Mouse (Mus musculus): ENCODE measurements around the gene Ttc28. TPM values are rescaled to one million over a fixed set of nuclear protein-coding genes. Genes with fewer than 3 reads are reported as not detected.

Ttc28 gene
- polyA plus RNA-seq, 1 experiment from 2014 or later, result 3.5 TPM

DNA sequence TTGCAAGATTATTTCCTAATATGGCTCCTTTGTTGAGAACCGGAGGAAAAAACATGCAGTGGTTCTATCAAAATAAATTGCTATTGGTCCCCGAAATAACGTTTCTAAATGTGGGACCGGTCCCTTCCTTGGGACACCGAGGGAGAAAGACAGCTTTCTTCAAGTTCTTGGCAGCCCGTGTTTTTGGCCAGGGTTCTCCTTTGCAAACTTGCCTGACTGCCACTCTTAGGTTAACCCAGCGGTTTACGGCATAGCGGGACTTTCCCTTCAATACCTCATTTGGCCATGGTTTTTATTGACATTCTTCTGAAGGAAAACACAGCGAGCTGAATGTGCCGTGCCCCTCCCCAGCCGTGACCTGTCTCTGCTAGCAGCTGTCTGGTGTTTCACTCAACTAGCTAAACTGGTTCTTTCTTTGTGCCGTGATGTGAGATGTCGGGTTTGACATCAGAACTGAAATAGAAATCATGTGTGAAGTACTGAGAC is 100.3 kb downstream of the Ttc28 start:
- under 1% methylated on average over 14 of the region's 14 CpGs for WGBS
- peak overlapping the region; percentile 83 for H3K9ac ChIP-seq (ENCODE audit: low read length)
- H3K27me3 ChIP-seq (ENCODE audit: control insufficient read depth, insufficient read depth, low read length), result no peaks in the 10 kb centered on the region
- TF ChIP-seq EP300 (optimal IDR thresholded peaks at IDR 0.05) (peak; percentile 50), CTCF (IDR thresholded peaks at IDR 0.05; ENCODE audit: low read depth) (no peak)
- H3K4me3 ChIP-seq (ENCODE audit: low read depth, low read length), result peak overlapping the region; percentile 85
- H3K4me1 ChIP-seq (replicated peaks; ENCODE audit: control insufficient read depth, insufficient read depth), result no peaks in the 10 kb centered on the region
- DNase-seq (ENCODE audit: low spot score) (peak; percentile 78), ATAC-seq (ENCODE audit: low FRiP score, low TSS enrichment) (peak; percentile 72)
- H3K27ac ChIP-seq (replicated peaks), result peak overlapping the region; percentile 94
- H3K9me3 ChIP-seq (ENCODE audit: control insufficient read depth, low read length), result no peaks in the 10 kb centered on the region
- no peaks in the 10 kb centered on the region for H3K36me3 ChIP-seq (ENCODE audit: control insufficient read depth, insufficient read depth, low read length)
- peak overlapping the region; percentile 95 for H3K4me2 ChIP-seq (replicated peaks; ENCODE audit: low read depth)

DNA sequence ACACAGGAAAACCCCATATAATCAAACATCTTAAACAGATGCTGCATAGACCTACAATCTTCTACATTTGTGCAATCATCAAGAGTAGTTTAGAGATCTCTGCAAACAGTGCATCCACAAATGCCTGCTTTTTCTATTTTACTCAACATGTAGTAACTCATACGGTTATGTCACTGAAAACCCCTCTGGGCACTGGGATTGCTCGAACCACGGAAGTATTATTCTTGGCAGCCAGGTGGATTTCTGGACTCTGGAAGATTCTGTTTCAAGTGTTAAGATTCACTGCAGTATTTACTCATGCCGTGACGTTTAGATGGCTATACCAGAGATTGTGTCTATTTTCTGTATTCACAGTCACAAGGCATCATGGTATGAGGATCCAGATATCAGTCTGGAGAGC is 101.0 kb downstream of the Ttc28 start:
- no peak for TF ChIP-seq CTCF (IDR thresholded peaks at IDR 0.05; ENCODE audit: low read depth)
- TF ChIP-seq EP300 (optimal IDR thresholded peaks at IDR 0.05), result no peak
- DNase-seq (ENCODE audit: low spot score) (no peak), ATAC-seq (ENCODE audit: low FRiP score, low TSS enrichment) (no peak)
- Histone ChIP-seq H3K9me3 (ENCODE audit: control insufficient read depth, low read length) (no peaks in the 10 kb centered on the region), H3K27ac (replicated peaks) (peak overlapping the region; percentile 94), H3K4me1 (replicated peaks; ENCODE audit: control insufficient read depth, insufficient read depth) (no peaks in the 10 kb centered on the region), H3K9ac (ENCODE audit: low read length) (no peak overlapping the region; the same call in 1 of the 2 replicates), H3K27me3 (ENCODE audit: control insufficient read depth, insufficient read depth, low read length) (no peaks in the 10 kb centered on the region), H3K4me2 (replicated peaks; ENCODE audit: low read depth) (peak overlapping the region; percentile 95), H3K36me3 (ENCODE audit: control insufficient read depth, insufficient read depth, low read length) (no peaks in the 10 kb centered on the region), H3K4me3 (ENCODE audit: low read depth, low read length) (peak overlapping the region; percentile 85)
- whole genome bisulfite sequencing, result 33% methylated on average over 5 of the region's 5 CpGs

DNA sequence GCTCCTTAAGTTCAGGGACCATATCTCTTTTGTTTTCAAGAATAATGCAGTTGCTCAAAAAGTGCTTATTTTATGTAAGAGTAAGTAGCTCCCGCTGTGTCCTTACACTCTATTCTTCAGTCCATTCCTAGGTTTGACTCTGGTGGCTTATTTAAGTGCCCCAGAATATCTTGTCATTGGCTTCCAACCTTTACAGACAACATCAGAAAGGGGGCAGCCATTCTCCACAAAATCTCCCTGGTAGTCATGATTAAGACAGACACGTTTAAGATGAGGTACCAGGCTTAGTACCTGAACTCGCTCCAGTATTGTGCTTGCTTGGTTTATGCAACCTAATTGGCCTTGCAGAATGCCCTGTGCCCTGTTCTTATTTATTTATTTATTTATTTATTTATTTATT is 102.8 kb downstream of the Ttc28 start:
- ATAC-seq (ENCODE audit: low FRiP score, low TSS enrichment), result no peak
- H3K4me1 ChIP-seq (replicated peaks; ENCODE audit: control insufficient read depth, insufficient read depth), result no peaks in the 10 kb centered on the region
- no peak overlapping the region for H3K4me2 ChIP-seq (replicated peaks; ENCODE audit: low read depth)
- no peak overlapping the region for H3K9ac ChIP-seq (ENCODE audit: low read length)
- H3K36me3 ChIP-seq (ENCODE audit: control insufficient read depth, insufficient read depth, low read length), result no peaks in the 10 kb centered on the region
- H3K27me3 ChIP-seq (ENCODE audit: control insufficient read depth, insufficient read depth, low read length), result no peaks in the 10 kb centered on the region
- no peak overlapping the region for H3K4me3 ChIP-seq (ENCODE audit: low read depth, low read length)
- TF ChIP-seq CTCF (IDR thresholded peaks at IDR 0.05; ENCODE audit: low read depth) (peak; percentile 45), EP300 (optimal IDR thresholded peaks at IDR 0.05) (no peak)
- no peaks in the 10 kb centered on the region for H3K9me3 ChIP-seq (ENCODE audit: control insufficient read depth, low read length)
- no peak overlapping the region for H3K27ac ChIP-seq (replicated peaks)
- no peak for DNase-seq (ENCODE audit: low spot score)
- WGBS, result 64% methylated on average over 3 of the region's 3 CpGs

DNA sequence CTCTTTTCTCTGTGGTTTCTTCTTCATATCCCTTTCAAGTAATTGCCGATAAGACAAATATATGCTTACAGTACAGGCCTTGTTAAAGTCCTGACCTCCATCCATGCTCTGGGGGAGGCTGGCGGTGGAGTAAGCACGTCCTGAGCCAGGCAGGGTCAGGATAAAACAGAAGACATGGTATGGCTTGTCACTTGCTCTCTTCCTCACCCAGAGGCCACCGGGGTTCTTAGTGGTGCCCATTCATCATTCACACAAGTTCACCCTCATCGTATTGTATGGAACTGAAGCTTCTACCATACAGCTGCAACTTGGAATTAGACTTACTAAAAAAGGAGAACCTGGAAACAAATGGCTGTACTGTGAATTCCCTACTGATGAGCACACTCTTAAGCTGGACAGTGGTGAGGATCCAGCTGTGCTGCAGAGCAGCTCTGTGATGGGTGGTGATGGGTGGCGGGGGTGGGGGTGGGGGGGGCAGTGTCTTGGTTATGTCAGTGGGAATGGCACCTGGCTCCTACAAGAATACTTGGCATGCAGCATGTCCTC is 104.6 kb downstream of the Ttc28 start:
- 63% methylated on average over 6 of the region's 6 CpGs for WGBS
- no peak for TF ChIP-seq EP300 (optimal IDR thresholded peaks at IDR 0.05)
- TF ChIP-seq CTCF (IDR thresholded peaks at IDR 0.05; ENCODE audit: low read depth), result no peak
- no peaks in the 10 kb centered on the region for H3K9me3 ChIP-seq (ENCODE audit: control insufficient read depth, low read length)
- H3K4me3 ChIP-seq (ENCODE audit: low read depth, low read length), result no peak overlapping the region
- no peak overlapping the region for H3K4me2 ChIP-seq (replicated peaks; ENCODE audit: low read depth)
- no peak overlapping the region for H3K27ac ChIP-seq (replicated peaks)
- H3K9ac ChIP-seq (ENCODE audit: low read length), result no peak overlapping the region
- H3K4me1 ChIP-seq (replicated peaks; ENCODE audit: control insufficient read depth, insufficient read depth), result no peaks in the 10 kb centered on the region
- ATAC-seq (ENCODE audit: low FRiP score, low TSS enrichment), result no peak
- no peaks in the 10 kb centered on the region for H3K36me3 ChIP-seq (ENCODE audit: control insufficient read depth, insufficient read depth, low read length)
- H3K27me3 ChIP-seq (ENCODE audit: control insufficient read depth, insufficient read depth, low read length), result no peaks in the 10 kb centered on the region
- no peak for DNase-seq (ENCODE audit: low spot score)

DNA sequence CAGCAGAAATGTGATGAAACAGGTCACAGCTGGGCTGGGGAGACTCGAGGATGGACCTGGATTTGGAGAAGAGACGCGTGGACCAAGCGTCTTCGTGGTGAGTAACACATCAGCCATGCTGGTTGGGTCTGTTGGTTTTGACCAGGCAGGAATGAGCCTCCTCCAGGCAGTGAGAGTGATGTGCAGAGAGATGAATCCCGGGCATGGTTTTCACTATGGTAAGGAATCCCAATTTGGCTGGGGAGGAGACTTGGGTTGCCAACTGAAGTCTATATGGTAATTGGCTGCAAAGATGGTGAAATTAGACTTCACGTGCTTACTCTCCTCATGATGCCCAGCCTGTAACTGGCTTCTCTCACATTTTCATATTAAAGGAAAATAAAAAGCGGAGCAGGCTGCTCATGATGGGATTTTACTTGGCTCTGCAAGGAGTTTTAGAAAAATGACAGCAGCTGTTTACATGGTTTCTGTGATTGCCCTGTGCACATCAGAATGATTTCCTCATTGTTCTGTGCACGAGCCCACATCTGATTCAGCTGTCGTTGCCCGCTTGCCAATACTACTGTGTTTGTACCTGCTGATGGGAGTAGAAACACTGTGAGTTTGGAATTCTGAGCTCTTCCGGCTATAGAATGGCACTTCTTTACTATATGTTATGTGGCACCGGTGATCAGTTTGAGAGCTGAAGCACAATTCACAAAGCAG is 117.4 kb downstream of the Ttc28 start:
- Histone ChIP-seq H3K9me3 (ENCODE audit: control insufficient read depth, low read length) (no peaks in the 10 kb centered on the region), H3K4me2 (replicated peaks; ENCODE audit: low read depth) (no peak overlapping the region), H3K4me3 (ENCODE audit: low read depth, low read length) (no peak overlapping the region), H3K27me3 (ENCODE audit: control insufficient read depth, insufficient read depth, low read length) (no peaks in the 10 kb centered on the region), H3K27ac (replicated peaks) (no peak overlapping the region), H3K4me1 (replicated peaks; ENCODE audit: control insufficient read depth, insufficient read depth) (no peaks in the 10 kb centered on the region), H3K9ac (ENCODE audit: low read length) (no peak overlapping the region), H3K36me3 (ENCODE audit: control insufficient read depth, insufficient read depth, low read length) (no peaks in the 10 kb centered on the region)
- whole genome bisulfite sequencing, result 79% methylated on average over 13 of the region's 13 CpGs
- ATAC-seq (ENCODE audit: low FRiP score, low TSS enrichment), result no peak
- no peak for DNase-seq (ENCODE audit: low spot score)
- TF ChIP-seq EP300 (optimal IDR thresholded peaks at IDR 0.05) (no peak), CTCF (IDR thresholded peaks at IDR 0.05; ENCODE audit: low read depth) (no peak)

DNA sequence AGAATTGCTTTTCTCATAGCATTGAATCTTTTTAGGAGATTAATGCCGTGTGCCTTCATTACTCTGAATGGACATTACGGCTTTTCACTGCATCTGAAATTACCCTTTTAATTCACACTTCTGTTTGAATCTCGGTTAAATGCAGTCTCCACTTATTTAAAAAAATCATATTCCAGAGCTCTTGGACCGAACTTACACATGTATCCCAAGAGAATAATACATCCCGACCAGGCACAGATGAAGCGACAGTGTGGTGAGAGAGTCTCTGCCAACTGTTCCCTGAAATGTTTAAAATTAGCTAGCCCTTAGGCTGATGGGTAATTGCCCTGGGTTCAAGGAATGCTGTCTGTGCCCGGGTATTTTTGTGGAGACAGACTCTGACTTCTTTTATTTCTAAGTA is 118.1 kb downstream of the Ttc28 start:
- no peaks in the 10 kb centered on the region for H3K4me1 ChIP-seq (replicated peaks; ENCODE audit: control insufficient read depth, insufficient read depth)
- H3K4me2 ChIP-seq (replicated peaks; ENCODE audit: low read depth), result no peak overlapping the region
- TF ChIP-seq EP300 (optimal IDR thresholded peaks at IDR 0.05) (no peak), CTCF (IDR thresholded peaks at IDR 0.05; ENCODE audit: low read depth) (no peak)
- H3K9ac ChIP-seq (ENCODE audit: low read length), result no peak overlapping the region
- H3K27me3 ChIP-seq (ENCODE audit: control insufficient read depth, insufficient read depth, low read length), result no peaks in the 10 kb centered on the region
- DNase-seq (ENCODE audit: low spot score) (no peak), ATAC-seq (ENCODE audit: low FRiP score, low TSS enrichment) (no peak)
- H3K4me3 ChIP-seq (ENCODE audit: low read depth, low read length), result no peak overlapping the region
- WGBS, result 71% methylated on average over 7 of the region's 7 CpGs
- no peaks in the 10 kb centered on the region for H3K9me3 ChIP-seq (ENCODE audit: control insufficient read depth, low read length)
- H3K27ac ChIP-seq (replicated peaks), result no peak overlapping the region
- H3K36me3 ChIP-seq (ENCODE audit: control insufficient read depth, insufficient read depth, low read length), result no peaks in the 10 kb centered on the region

Measured in stomach, postnatal 0 days (tissue).